ENCODE assay signal across 14 mouse cellular contexts in the genomic region with DNA sequence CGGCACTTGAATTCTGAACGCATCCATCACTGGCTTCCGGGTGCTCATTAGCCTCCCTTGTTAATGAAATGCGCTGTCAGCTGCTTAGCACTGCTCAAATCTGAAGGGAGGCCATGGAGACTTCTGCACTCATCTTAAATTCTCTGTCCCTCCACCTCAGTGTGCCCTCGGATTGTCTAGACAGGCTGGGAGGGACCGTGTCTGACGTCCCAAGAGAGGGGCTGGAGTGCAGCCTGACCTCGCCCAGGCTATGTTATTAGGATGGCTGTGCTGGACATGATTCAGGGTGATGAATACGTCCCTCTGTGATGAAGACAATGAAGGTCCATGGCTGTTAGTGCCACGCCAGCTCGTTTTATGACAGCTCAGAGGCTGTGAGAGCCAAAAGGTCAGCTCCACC.
DNase-seq lines count a peak whose midpoint lies in the region; ATAC-seq and TF ChIP-seq lines count a peak whose summit lies in the region.
"Had no signal": no experiment of that assay in that cellular context is flagged by ENCODE, and none has a peak within 500 bp of the region (broad histone marks: within the 10 kb centered on the region; RNA-seq: fewer than 3 reads in every experiment).

No protein-coding gene starts in this region.

- TF ChIP-seq POLR2A in brain, embryonic 14.5 days (IDR thresholded peaks at IDR 0.05; ENCODE audit: borderline replicate concordance, extremely low read depth, insufficient read depth, insufficient read length, poor library complexity, severe bottlenecking) = no peak

- no peaks in the 10 kb centered on the region for H3K27me3 ChIP-seq in hindbrain, embryonic 12.5 days
- H3K27me3 ChIP-seq in neural tube, embryonic 13.5 days = no peaks in the 10 kb centered on the region
- H3K27me3 ChIP-seq: embryonic facial prominence, embryonic 15.5 days had no signal

- WGBS in hindbrain, embryonic 12.5 days = 39% methylated on average over 11 of the region's 11 CpGs
- WGBS in neural tube, embryonic 13.5 days = 19% methylated on average over 11 of the region's 11 CpGs

- no peak overlapping the region for H3K4me2 ChIP-seq in hindbrain, embryonic 12.5 days (replicated peaks)
- H3K4me2 ChIP-seq in neural tube, embryonic 13.5 days = no peak overlapping the region
- H3K4me2 ChIP-seq: embryonic facial prominence, embryonic 15.5 days had no signal

- H3K27ac ChIP-seq in hindbrain, embryonic 12.5 days = no peak overlapping the region
- H3K27ac ChIP-seq in neural tube, embryonic 13.5 days (replicated peaks) = 0 out of 2 replicates have a peak overlapping the region, but pooled peaks have one; percentile 23
- H3K27ac ChIP-seq: embryonic facial prominence, embryonic 15.5 days; stomach, postnatal 0 days had no signal

- peaks cover 14% of the 10 kb centered on the region; the same call in 1 of the 2 replicates for H3K36me3 ChIP-seq in hindbrain, embryonic 12.5 days
- H3K36me3 ChIP-seq in neural tube, embryonic 13.5 days = peaks cover 47% of the 10 kb centered on the region

- H3K4me1 ChIP-seq in hindbrain, embryonic 12.5 days = peaks cover 21% of the 10 kb centered on the region
- H3K4me1 ChIP-seq in neural tube, embryonic 13.5 days (replicated peaks) = peaks cover 23% of the 10 kb centered on the region

- no peak for TF ChIP-seq CTCF in brain, embryonic 14.5 days (IDR thresholded peaks at IDR 0.05; ENCODE audit: borderline replicate concordance, extremely low read depth, insufficient read depth, insufficient read length)

- peak; percentile 42 for ATAC-seq in hindbrain, embryonic 12.5 days (ENCODE audit: low FRiP score)
- 0 out of 2 replicates have a peak, but pooled peaks have one; percentile 24 for ATAC-seq in neural tube, embryonic 13.5 days (ENCODE audit: low read depth)
- ATAC-seq: liver, postnatal 0 days had no signal

- DNase-seq in layer of hippocampus, adult 11-12 months (ENCODE audit: low spot score) = peak; percentile 22
- DNase-seq in layer of hippocampus, postnatal 14 days (ENCODE audit: low spot score in 2 of 2) = no peak
- peak; percentile 51 for DNase-seq in brain, embryonic 14.5 days (ENCODE audit: low read depth)
- no peak for DNase-seq in left cerebral cortex, adult 18-20 months (ENCODE audit: low spot score in 2 of 2)
- DNase-seq in cerebellum, adult 9-11 months = no peak
- DNase-seq: cerebellum, adult 11 months; gastrocnemius, postnatal 36 days; kidney, postnatal 10 days; liver, postnatal 0 days had no signal

- H3K9ac ChIP-seq in hindbrain, embryonic 12.5 days = no peak overlapping the region
- H3K9ac ChIP-seq in neural tube, embryonic 13.5 days = peak overlapping the region; percentile 34; the same call in 1 of the 2 replicates
- H3K9ac ChIP-seq: embryonic facial prominence, embryonic 15.5 days; liver, postnatal 0 days had no signal

- no peak overlapping the region for H3K4me3 ChIP-seq in hindbrain, embryonic 12.5 days
- no peak overlapping the region for H3K4me3 ChIP-seq in neural tube, embryonic 13.5 days
- H3K4me3 ChIP-seq: embryonic facial prominence, embryonic 15.5 days; limb, embryonic 10.5 days had no signal

- no peaks in the 10 kb centered on the region for H3K9me3 ChIP-seq in hindbrain, embryonic 12.5 days (replicated peaks)
- no peaks in the 10 kb centered on the region for H3K9me3 ChIP-seq in neural tube, embryonic 13.5 days
- H3K9me3 ChIP-seq: embryonic facial prominence, embryonic 15.5 days; limb, embryonic 10.5 days had no signal

Comparison
In these comparisons a context has a peak if more than half of its experiments do, and no peak if none do; other contexts are left out.
1. DNase-seq: peak in layer of hippocampus, adult 11-12 months (single experiment) and brain, embryonic 14.5 days (single experiment); none in layer of hippocampus, postnatal 14 days (0 of 2), left cerebral cortex, adult 18-20 months (0 of 2) and cerebellum, adult 9-11 months (single experiment).